Mouse (Mus musculus) embryo, embryonic 9.5 days (tissue): ENCODE measurements around the gene Sf3a3.
"Not testable (repeated sequence)": the region's sequence is repeated elsewhere in the genome, so short reads cannot be mapped to it uniquely, and the experiment has no call there.

Source experiments
- DNase-seq: peaks from one replicate; pipeline ENCODE4 v3.0.0-alpha.2; 2017; ENCODE audit errors: extremely low spot score

Sf3a3 gene

GRCm38 (mm10) chr4:124699791-124700190, 14.8 kb upstream of the Sf3a3 start:
- DNase-seq, result peak; percentile 33

- DNase-seq, result peak; percentile 91
These were observed 14.2 kb upstream of the Sf3a3 start, which contains the start of gene Fhl3 for GRCm38 (mm10) chr4:124700248-124700971. Gene Fhl3 (plus strand): TSS chr4:124700701.

DNA sequence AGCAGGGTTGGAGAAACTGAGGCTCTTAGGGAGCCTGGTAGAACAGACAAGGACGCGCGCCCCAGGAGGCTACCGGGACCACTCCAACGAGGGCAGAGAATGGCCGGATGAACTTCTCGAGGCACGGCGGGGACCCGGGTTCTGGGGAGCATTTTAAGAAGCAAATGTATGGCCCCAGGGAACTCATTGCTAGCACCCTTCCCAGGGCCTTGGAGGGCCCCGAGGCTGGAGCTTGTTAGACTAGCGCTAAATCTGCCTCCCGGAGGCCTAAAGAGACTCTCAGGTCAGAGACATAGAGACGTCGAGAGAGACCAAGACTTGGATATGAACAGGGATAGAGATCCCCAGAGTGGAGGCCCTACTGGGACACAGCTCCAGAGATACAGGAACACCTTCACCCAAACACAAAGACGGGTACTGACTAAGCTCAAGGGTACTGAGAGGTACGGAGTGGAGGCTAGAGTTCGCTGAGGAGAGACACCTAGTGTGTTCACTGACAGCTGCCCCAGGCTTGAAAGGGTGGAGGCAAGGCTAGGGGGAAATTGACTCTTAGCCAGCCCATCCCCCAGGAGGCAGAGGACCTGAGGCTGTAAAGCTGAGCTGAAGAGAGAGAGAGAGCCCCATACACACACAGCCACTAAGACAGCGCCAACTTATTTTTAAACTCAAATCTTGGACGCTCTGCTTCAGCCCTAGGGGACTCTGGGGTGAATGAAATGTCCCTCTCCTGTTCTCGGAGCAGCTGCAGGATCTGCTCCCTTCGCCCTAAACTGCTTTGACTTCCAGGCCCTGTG, 13.3 kb upstream of the Sf3a3 start:
- peak; percentile 48 for DNase-seq

DNA sequence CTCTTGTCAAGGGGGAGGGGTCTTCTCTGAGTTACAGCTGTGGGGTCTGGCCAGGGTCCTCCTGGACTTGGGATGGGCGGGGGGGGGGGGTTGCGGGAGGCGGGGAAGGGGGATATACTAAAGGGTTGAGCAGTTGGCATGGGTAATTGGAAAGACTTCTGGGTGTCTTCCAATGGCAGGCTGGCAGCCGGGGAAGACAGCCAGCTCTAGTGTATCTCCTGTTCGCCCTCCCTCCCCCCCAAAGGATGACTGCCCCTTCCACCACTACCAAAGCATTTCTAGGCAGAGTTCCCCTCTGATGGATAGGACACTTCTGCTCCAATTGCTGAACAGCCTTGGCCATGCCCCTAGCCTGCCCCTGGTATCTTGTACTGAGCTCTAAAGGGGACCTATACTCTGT, 12.7 kb upstream of the Sf3a3 start:
- no peak for DNase-seq

- DNase-seq, result peak; percentile 34
These were observed 11.2 kb upstream of the Sf3a3 start for GRCm38 (mm10) chr4:124703406-124703805.

- peak; percentile 48 for DNase-seq
These were observed 10.4 kb upstream of the Sf3a3 start for GRCm38 (mm10) chr4:124703881-124704796.

DNA sequence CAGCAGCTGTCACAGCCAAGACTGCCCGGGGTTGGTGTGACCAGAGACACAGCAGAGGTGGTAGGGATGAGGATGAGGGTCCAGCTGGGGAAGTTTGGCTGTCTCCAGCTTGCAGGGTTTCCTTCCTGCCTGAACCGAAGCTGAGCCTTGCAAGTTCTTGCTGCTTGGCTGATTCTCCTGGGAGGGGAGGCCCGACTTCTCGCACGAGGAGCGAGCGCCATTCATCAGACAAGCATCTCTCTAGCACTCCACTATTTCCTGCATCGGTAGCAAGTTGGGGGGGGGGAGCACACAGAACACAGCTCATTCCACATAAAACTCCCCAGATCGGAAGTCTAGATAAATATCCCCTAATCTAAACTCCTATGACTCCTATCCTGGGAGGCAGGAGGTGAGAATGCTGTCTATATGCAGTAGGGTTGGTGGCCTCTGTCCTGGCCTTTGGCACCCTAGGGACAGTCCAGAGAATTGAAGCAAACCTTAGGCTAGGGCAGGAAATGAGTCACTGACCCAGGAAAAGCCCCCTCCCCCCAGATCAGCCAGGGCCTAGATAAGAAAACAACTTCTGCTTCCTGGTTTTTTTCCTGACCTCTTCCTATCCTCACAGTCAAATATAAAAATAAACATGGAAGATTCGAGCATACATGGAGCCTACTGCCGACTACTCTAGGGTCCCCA, 9.6 kb upstream of the Sf3a3 start:
- DNase-seq, result peak; percentile 42

- DNase-seq, result no peak
These were observed 8.8 kb upstream of the Sf3a3 start for GRCm38 (mm10) chr4:124705661-124706269.

- DNase-seq, result not testable (repeated sequence)
These were observed 7.0 kb upstream of the Sf3a3 start for GRCm38 (mm10) chr4:124707381-124708199.

- not testable (repeated sequence) for DNase-seq
These were observed 6.4 kb upstream of the Sf3a3 start for GRCm38 (mm10) chr4:124708200-124708517.

- DNase-seq, result peak; percentile 94
These were observed 5.8 kb upstream of the Sf3a3 start for GRCm38 (mm10) chr4:124708518-124709477.

DNA sequence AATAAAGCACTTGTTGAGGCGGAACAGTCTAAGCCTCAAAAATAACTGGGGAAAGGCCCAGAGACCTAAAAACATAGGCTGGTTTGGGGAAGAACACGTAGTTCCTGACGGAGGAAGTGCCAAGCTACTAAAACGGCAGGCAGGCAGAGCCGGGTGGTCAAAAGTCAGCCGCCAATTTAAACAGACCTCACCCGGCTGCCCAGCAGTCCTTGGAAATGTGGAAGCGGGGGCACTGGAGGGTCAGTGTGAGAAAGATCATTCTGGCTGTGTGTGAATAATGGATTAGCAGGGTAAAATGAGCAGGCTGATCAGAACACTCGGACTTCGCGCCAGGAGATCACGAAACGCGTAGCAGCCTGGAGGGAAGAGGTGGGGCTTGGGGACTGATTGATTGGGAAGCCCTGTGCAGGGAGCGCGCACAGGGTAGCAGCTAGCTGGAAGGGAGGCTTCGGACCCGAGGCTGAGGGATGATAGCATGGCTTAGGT, 4.6 kb upstream of the Sf3a3 start:
- peak; percentile 73 for DNase-seq

DNA sequence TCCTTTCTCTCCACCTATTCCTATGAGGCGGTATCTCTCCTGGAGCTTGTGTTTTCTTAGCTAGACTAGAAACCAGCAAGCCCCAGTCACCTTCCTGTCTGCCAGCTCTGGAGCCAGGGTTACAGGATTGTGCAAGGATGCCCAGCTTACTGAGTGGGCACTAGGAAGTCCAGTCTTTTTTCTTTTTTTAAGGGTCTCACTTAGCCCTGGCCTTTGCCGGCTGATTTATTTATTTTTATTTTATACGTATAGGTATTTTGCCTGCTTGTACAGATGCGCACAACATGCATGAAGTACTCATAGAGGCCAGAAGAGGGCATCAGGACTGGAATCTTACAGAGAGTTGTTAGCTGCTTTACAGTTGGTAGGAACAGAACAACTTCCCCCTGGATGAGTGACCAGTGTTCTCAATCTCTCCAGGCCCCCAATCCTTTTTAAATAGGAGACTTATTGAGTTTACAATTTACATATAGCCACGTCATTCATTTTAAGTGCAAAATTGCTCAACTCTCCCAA, 3.7 kb upstream of the Sf3a3 start:
- DNase-seq, result peak; percentile 63

- DNase-seq, result no peak
These were observed 2.0 kb upstream of the Sf3a3 start for GRCm38 (mm10) chr4:124712618-124713017.

GRCm38 (mm10) chr4:124713850-124714249, 726 bp upstream of the Sf3a3 start:
- DNase-seq, result not testable (repeated sequence)

- DNase-seq, result no peak
These were observed 4.5 kb downstream of the Sf3a3 start for GRCm38 (mm10) chr4:124719101-124719500.

- no peak for DNase-seq
These were observed 11.5 kb downstream of the Sf3a3 start for GRCm38 (mm10) chr4:124726121-124726520.

DNA sequence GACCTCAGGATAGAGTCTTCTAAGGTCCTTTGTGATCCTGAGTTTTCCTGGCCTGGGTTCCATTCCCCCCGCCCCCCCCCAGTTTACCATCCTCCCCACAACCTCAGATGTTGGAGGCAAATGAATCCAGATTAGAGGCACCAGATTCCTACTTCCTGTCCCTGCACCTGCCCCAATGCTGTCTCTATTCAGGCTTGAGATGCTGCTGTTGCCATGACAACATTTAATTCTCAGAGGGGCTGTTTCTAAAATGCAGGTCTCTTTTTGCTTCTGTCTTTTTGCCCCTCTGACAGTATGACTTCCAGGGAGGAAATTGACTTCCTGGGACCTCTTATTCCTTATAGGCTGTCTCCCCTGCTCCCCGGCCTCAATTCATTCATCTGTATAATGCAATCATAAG, 22.4 kb downstream of the Sf3a3 start:
- DNase-seq, result no peak

GRCm38 (mm10) chr4:124737486-124737885, 22.9 kb downstream of the Sf3a3 start:
- DNase-seq, result no peak
